Mouse (Mus musculus) limb, embryonic 11.5 days (tissue): Measurements from ENCODE around the gene Lcp1. TPM values are rescaled to one million over a fixed set of nuclear protein-coding genes. Genes with fewer than 3 reads are reported as not detected.

Source experiments
- ATAC-seq: fragments of 200-750 bp; cut with Nextera tagmentation; 2 replicates; pipeline ENCODE4 v1.8.0; 2017; ENCODE audit warnings: low read depth; ENCODE audit not compliant: insufficient number of reproducible peaks, low FRiP score, low TSS enrichment
- DNase-seq: peaks from one replicate; pipeline ENCODE4 v3.0.0-alpha.2; 2015; ENCODE audit warnings: low spot score
- H3K27ac ChIP-seq: fragments of 300-500 bp; sonication (generic); replicated peaks from 2 replicates; pipeline ENCODE4 v1.5.1; 2014; ENCODE audit warnings: low read depth, mild to moderate bottlenecking, low read length
- H3K27me3 ChIP-seq: fragments of 300-500 bp; sonication (generic); 2 replicates; pipeline ENCODE4 v1.6.1; 2014; ENCODE audit warnings: mild to moderate bottlenecking, low read length, mixed read lengths; ENCODE audit not compliant: control insufficient read depth, insufficient read depth
- H3K36me3 ChIP-seq: fragments of 300-500 bp; sonication (generic); 2 replicates; pipeline ENCODE4 v1.6.1; 2014; ENCODE audit warnings: mild to moderate bottlenecking, low read length, moderate library complexity, mixed read lengths; ENCODE audit not compliant: control insufficient read depth, insufficient read depth
- H3K4me1 ChIP-seq: fragments of 300-500 bp; sonication (generic); 2 replicates; pipeline ENCODE4 v1.6.1; 2014; ENCODE audit warnings: low read length, mixed read lengths; ENCODE audit not compliant: control insufficient read depth, insufficient read depth
- H3K4me2 ChIP-seq: fragments of 300-500 bp; sonication (generic); 2 replicates; pipeline ENCODE4 v1.6.1; 2014; ENCODE audit warnings: low read depth, mild to moderate bottlenecking, moderate library complexity; ENCODE audit not compliant: severe bottlenecking
- H3K4me3 ChIP-seq: fragments of 300-500 bp; sonication (generic); 2 replicates; pipeline ENCODE4 v1.5.1; 2014; ENCODE audit warnings: low read depth, low read length
- H3K9ac ChIP-seq: fragments of 300-500 bp; sonication (generic); 2 replicates; pipeline ENCODE4 v1.6.1; 2014; ENCODE audit warnings: mild to moderate bottlenecking, low read length
- H3K9me3 ChIP-seq: fragments of 300-500 bp; sonication (generic); 2 replicates; pipeline ENCODE4 v1.6.1; 2016; ENCODE audit warnings: low read length; ENCODE audit not compliant: control insufficient read depth
- WGBS: fragments of 180-500 bp; shearing (Covaris S2); extraction: QIAGEN DNeasy Blood & Tissue Kit; methylation state at CpG from one replicate; pipeline ENCODE4 v1.1.7; 2014; 5-methylcytosine and 5-hydroxymethylcytosine counted together
- polyA plus RNA-seq: library from polyadenylated mRNA; unstranded; fragments of >200 nt; fragmentation: Nextera tagmentation; extraction: Ambion mirVana; gene quantifications from 2 replicates; pipeline ENCODE4 v1.2.1, GENCODE M21; 2014

Gene Lcp1
- polyA plus RNA-seq, 1 experiment from 2014 or later: 23.0 TPM

DNA sequence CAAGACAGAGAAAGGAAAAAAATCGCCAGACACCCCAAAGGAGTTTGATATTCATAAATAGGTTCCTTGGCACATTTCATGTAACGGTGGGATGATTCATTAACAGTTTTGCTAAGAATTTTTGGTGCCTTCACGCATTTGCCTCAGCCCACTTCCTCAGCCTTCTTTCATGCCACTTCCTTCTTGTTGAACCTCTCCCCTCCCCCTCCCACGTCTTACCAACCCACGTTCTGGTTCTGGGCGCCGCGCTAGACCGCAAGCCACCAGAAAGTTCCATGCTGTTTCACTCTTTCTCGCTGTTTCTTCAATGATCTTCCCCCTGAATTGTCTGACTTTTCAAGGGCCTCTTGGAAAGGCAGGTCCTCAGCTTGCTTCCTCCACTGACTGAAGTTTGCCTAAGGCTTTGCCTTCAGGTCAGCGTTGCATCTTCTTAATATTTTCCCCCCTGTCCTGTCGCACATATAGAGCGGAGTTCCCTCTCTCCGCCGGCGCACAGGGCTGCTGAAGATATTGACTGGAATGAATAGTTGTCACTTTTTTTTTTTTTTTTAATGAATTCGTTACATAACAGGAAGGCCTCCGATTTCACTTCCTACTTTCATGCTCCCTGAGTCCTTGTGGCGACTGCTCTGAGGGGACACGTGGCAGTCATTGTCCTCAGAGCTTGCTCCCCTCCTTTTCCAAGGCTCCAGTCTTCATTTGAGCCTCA, 48.5 kb downstream of the Lcp1 start:
- Histone ChIP-seq H3K27me3 (no peaks in the 10 kb centered on the region), H3K27ac (no peak overlapping the region), H3K4me3 (no peak overlapping the region), H3K9me3 (no peaks in the 10 kb centered on the region), H3K9ac (no peak overlapping the region), H3K4me2 (no peak overlapping the region), H3K36me3 (no peaks in the 10 kb centered on the region), H3K4me1 (no peaks in the 10 kb centered on the region)
- ATAC-seq (no peak), DNase-seq (no peak)
- WGBS: 83% methylated on average over 20 of the region's 20 CpGs

DNA sequence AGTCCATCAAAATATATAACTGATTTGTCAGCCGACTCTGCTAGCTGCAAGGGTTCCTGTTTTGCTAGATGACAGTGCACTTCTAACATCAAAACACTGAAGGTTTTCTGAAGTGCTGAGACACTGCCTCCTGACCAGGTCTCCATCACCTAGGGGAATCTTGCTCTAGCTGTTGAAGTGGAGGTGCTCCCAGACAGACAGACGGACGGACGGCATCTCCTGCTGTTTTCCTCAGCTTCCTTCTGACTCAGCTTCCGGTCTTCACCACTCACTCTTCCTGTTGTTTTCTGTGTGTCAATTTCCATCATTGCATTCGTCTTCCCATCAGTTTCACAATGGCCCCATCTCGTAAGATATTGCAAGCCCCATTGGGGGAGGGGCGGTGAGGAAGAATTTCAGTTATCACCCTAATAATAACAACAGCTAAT, 49.7 kb downstream of the Lcp1 start:
- ATAC-seq (no peak), DNase-seq (no peak)
- 88% methylated on average over 8 of the region's 8 CpGs for whole genome bisulfite sequencing

DNA sequence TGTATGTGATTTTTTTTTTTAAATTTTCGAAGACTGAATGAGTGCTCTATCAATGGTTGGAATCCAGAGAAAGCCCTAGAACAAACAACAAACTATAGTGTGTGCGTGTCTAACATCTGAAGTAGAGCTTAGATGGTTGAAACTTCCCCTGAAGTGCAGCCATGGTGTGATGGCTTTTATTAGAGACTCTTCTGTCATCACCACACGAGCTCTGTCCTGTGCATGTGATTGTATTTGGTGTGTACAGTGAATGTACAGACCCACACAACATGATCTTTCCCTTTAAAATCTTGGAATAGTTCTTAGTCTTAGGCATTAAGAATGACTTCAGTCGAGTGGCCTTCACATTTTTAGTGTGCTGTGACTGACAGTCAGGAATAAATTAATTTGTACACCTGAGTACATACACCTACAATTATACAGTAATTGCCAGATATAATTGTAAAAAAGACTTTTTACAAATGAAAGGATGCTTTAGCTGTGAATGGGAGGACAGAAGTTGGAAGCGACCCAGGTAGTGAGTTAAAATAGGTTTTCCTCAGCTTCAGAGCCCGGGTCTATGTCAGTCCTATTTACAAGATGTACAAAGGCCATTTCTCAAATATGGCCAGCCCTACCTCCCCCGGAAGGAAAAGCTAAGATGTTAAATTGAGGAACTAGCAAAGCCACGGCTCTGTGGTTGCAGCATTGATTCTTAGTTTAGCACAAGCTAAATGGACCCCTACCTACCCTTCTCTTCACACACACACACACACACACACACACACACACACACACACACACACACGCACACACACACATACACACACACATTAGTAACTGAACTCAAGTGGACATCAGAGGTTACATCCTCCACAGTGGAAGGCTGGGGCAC, 50.4 kb downstream of the Lcp1 start:
- Histone ChIP-seq H3K9ac (no peak overlapping the region), H3K4me1 (no peaks in the 10 kb centered on the region)
- WGBS: 92% methylated on average over 9 of the region's 9 CpGs

More for the DNA sequence above, 49.7 kb downstream of the Lcp1 start:
- H3K27me3 ChIP-seq: no peaks in the 10 kb centered on the region
- no peaks in the 10 kb centered on the region for H3K4me1 ChIP-seq
- H3K27ac ChIP-seq: no peak overlapping the region
- H3K9ac ChIP-seq: no peak overlapping the region
- no peaks in the 10 kb centered on the region for H3K9me3 ChIP-seq
- no peak overlapping the region for H3K4me2 ChIP-seq
- H3K4me3 ChIP-seq: no peak overlapping the region
- H3K36me3 ChIP-seq: no peaks in the 10 kb centered on the region

DNA sequence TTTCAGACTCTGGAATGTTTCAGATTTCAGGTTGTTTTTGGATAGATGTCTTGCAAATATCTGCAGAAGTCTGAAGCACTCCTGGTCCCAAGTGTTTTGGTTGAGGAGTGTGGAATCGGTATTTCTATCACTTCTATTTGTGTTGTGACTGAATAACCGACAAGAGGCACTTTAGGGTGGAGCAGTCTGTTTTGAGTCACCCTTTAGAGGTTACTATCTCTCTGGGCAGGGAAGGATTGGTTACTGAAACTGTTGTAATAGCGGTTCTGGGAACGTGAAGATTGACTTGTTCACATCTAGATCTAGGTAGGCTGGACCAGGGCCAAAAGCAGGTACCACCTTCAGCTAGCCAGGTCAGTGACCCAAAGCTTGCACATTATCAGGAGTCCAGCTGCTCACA, 51.5 kb downstream of the Lcp1 start:
- WGBS: 85% methylated on average over 4 of the region's 4 CpGs
- H3K4me1 ChIP-seq: no peaks in the 10 kb centered on the region

More for the DNA sequence above, 50.4 kb downstream of the Lcp1 start:
- Histone ChIP-seq H3K36me3 (no peaks in the 10 kb centered on the region), H3K9me3 (no peaks in the 10 kb centered on the region), H3K27ac (no peak overlapping the region), H3K27me3 (no peaks in the 10 kb centered on the region), H3K4me3 (no peak overlapping the region), H3K4me2 (no peak overlapping the region)
- ATAC-seq (no peak), DNase-seq (no peak)

DNA sequence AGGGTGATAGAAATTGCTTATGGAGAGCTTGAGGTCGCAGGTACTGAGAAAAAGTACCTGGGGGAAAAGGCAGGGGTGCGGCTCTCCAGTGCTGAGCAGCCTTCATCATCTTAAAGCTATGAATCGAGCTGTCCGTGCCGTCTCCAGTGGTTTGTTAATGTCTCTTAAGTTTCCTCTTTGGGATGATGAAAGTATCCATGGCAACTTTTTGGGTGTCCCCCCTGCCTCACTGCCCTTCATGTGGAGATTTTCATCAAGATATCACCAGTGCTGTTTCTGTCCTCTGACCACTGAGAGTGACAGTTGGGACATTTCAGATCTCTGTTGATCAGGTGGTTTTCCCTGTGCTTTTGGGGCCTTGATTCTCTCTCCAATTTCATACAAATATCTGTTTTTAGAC, 51.9 kb downstream of the Lcp1 start:
- H3K9me3 ChIP-seq: no peaks in the 10 kb centered on the region
- no peak overlapping the region for H3K9ac ChIP-seq
- no peak for DNase-seq
- H3K4me3 ChIP-seq: no peak overlapping the region
- H3K27me3 ChIP-seq: no peaks in the 10 kb centered on the region
- no peak overlapping the region for H3K4me2 ChIP-seq
- ATAC-seq: no peak
- H3K36me3 ChIP-seq: no peaks in the 10 kb centered on the region
- WGBS: 89% methylated on average over 5 of the region's 5 CpGs
- H3K4me1 ChIP-seq: no peaks in the 10 kb centered on the region
- H3K27ac ChIP-seq: no peak overlapping the region

More for the DNA sequence above, 51.5 kb downstream of the Lcp1 start:
- DNase-seq (no peak), ATAC-seq (no peak)
- no peak overlapping the region for H3K27ac ChIP-seq
- H3K4me2 ChIP-seq: no peak overlapping the region
- H3K9ac ChIP-seq: no peak overlapping the region
- H3K27me3 ChIP-seq: no peaks in the 10 kb centered on the region
- H3K9me3 ChIP-seq: no peaks in the 10 kb centered on the region
- no peak overlapping the region for H3K4me3 ChIP-seq
- no peaks in the 10 kb centered on the region for H3K36me3 ChIP-seq

DNA sequence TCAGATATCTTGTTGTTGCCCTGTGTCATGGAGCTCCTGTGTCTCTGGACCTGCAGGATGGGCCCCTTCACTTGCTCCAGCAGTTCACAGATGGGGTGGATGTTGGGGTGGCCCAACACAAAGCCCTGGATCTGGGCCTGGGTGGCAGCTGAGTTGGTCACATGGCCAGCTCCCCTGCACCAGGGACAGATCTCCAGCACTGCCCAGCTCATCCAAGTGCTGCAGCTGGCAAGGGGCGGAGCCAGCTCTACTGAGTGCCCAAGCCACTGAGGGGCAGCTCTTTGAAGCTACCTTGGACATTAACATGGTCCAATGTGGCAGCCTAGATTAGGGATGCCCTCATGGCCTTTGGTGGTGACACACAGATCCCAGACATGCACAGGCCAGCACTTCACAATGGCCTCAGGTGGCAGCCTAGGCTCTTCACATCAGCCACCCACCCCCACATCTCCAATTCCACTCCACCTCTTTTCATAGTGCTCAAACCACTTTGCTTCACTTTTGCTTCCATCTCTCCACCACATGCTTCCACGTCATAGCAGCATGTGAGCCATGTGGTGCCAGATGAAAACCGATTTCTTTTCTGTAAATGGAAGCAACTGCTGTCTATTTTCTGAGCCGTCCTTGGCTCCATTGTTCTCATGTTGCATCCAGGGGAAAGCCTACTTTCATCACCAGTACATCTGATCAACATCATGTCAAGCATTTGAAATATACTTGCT, 53.3 kb downstream of the Lcp1 start:
- Histone ChIP-seq H3K36me3 (no peaks in the 10 kb centered on the region), H3K27ac (no peak overlapping the region), H3K9ac (no peak overlapping the region), H3K4me2 (no peak overlapping the region), H3K4me1 (no peaks in the 10 kb centered on the region), H3K27me3 (no peaks in the 10 kb centered on the region), H3K4me3 (no peak overlapping the region), H3K9me3 (no peaks in the 10 kb centered on the region)
- ATAC-seq: 0 out of 2 replicates have a peak, but pooled peaks have one; percentile 44
- no peak for DNase-seq
- WGBS: 85% methylated on average over 4 of the region's 4 CpGs

DNA sequence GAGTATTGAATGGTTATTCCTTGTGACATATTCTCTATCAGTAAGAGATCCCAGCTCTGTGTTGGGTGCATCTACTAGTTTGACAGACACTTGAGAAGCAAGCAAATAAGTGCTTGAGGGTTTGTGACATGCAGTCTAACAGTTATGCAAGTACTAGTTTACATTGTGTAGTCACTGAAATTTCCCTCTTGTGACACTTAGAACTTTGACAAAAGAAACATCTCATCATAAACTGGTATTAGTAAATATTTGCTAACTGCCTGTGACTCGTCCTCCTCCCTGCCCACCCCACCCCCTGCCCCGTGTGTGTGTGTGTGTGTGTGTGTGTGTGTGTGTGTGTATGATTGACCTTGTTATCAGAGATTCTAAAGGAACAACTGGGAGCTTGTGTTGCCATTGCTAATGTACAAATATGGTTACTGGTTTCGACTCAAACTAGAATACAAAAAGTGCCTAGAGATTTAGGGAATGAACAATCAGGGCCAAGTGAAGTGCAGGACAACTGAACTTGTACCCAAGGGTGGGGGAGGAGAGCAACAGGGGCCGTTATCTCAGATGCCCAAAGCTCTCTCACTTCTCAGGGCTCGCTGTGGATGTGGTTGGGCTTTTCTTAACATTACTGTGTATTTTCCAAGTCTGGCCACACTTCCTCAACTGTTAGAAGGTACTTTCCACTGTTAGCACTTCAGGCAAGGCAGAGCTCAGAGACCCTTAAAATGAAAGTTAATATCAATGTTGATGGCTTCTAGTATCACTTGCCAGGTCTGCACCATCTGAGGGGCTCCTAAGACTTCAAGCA, 55.1 kb downstream of the Lcp1 start:
- no peak overlapping the region for H3K27ac ChIP-seq
- H3K4me3 ChIP-seq: no peak overlapping the region
- DNase-seq: no peak
- H3K9ac ChIP-seq: no peak overlapping the region
- ATAC-seq: no peak
- no peaks in the 10 kb centered on the region for H3K4me1 ChIP-seq
- no peaks in the 10 kb centered on the region for H3K27me3 ChIP-seq
- H3K36me3 ChIP-seq: no peaks in the 10 kb centered on the region
- H3K4me2 ChIP-seq: no peak overlapping the region
- WGBS: 68% methylated on average over 5 of the region's 5 CpGs
- H3K9me3 ChIP-seq: no peaks in the 10 kb centered on the region
